Mouse (Mus musculus) neural tube, embryonic 15.5 days (tissue): ENCODE data around the gene Sdk1. TPM values are rescaled to one million over a fixed set of nuclear protein-coding genes. Genes with fewer than 3 reads are reported as not detected.
A peak's percentile ranks its signal among the peaks of the same experiment; 100 is the strongest.

ENCODE experiments used
- ATAC-seq: fragments of 200-750 bp; cut with Nextera tagmentation; 2 replicates; pipeline ENCODE4 v1.8.0; 2017; ENCODE audit warnings: mild to moderate bottlenecking, moderate TSS enrichment, moderate library complexity; ENCODE audit not compliant: low FRiP score
- H3K27ac ChIP-seq: fragments of 300-500 bp; sonication (generic); replicated peaks from 2 replicates; pipeline ENCODE4 v1.5.1; 2015; ENCODE audit warnings: mild to moderate bottlenecking, inconsistent platforms
- H3K27me3 ChIP-seq: fragments of 300-500 bp; sonication (generic); replicated peaks from 2 replicates; pipeline ENCODE4 v1.6.1; 2015; ENCODE audit warnings: inconsistent platforms
- H3K36me3 ChIP-seq: fragments of 300-500 bp; sonication (generic); 2 replicates; pipeline ENCODE4 v1.6.1; 2015; ENCODE audit warnings: inconsistent platforms
- H3K4me1 ChIP-seq: fragments of 300-500 bp; sonication (generic); 2 replicates; pipeline ENCODE4 v1.6.1; 2015; ENCODE audit warnings: inconsistent platforms
- H3K4me2 ChIP-seq: fragments of 300-500 bp; sonication (generic); 2 replicates; pipeline ENCODE4 v1.6.1; 2015; ENCODE audit warnings: inconsistent platforms, mild to moderate bottlenecking, moderate library complexity
- H3K4me3 ChIP-seq: fragments of 300-500 bp; sonication (generic); replicated peaks from 2 replicates; pipeline ENCODE4 v1.5.1; 2015; ENCODE audit warnings: mild to moderate bottlenecking, inconsistent platforms
- H3K9ac ChIP-seq: fragments of 300-500 bp; sonication (generic); replicated peaks from 2 replicates; pipeline ENCODE4 v1.6.1; 2015; ENCODE audit warnings: mild to moderate bottlenecking, inconsistent platforms
- H3K9me3 ChIP-seq: fragments of 300-500 bp; sonication (generic); replicated peaks from 2 replicates; pipeline ENCODE4 v1.6.1; 2016; ENCODE audit warnings: inconsistent platforms
- WGBS: fragments of 180-500 bp; shearing (Covaris S2); methylation state at CpG from one replicate; pipeline ENCODE4 v1.1.7; 2015; ENCODE audit warnings: mixed read lengths; 5-methylcytosine and 5-hydroxymethylcytosine counted together
- polyA plus RNA-seq: library from polyadenylated mRNA; unstranded; fragments of >200 nt; fragmentation: Nextera tagmentation; extraction: Ambion mirVana; gene quantifications from 2 replicates; pipeline ENCODE4 v1.2.1, GENCODE M21; 2015

The Sdk1 gene
- polyA plus RNA-seq, 1 experiment from 2014 or later, result 2.7 TPM

- H3K36me3 ChIP-seq, result no peaks in the 10 kb centered on the region
- H3K27ac ChIP-seq, result peak overlapping the region; percentile 7
- H3K4me2 ChIP-seq, result no peak overlapping the region
- H3K4me1 ChIP-seq, result peaks cover 8% of the 10 kb centered on the region; the same call in 1 of the 2 replicates
- whole genome bisulfite sequencing, result 39% methylated on average over 18 of the region's 18 CpGs
- no peaks in the 10 kb centered on the region for H3K9me3 ChIP-seq
- no peaks in the 10 kb centered on the region for H3K27me3 ChIP-seq
- ATAC-seq, result peak; percentile 45; the same call in 1 of the 2 replicates
- no peak overlapping the region for H3K4me3 ChIP-seq
- no peak overlapping the region for H3K9ac ChIP-seq
Observed at GRCm38 (mm10) chr5:142228957-142229810, 987.9 kb downstream of the Sdk1 start.

GRCm38 (mm10) chr5:142229811-142230205 is 988.5 kb downstream of the Sdk1 start:
- H3K27ac ChIP-seq, result peak overlapping the region; percentile 7
- no peaks in the 10 kb centered on the region for H3K9me3 ChIP-seq
- H3K9ac ChIP-seq, result no peak overlapping the region
- no peak overlapping the region for H3K4me2 ChIP-seq
- H3K27me3 ChIP-seq, result no peaks in the 10 kb centered on the region
- no peaks in the 10 kb centered on the region for H3K36me3 ChIP-seq
- ATAC-seq, result no peak
- H3K4me1 ChIP-seq, result peaks cover 8% of the 10 kb centered on the region; the same call in 1 of the 2 replicates
- 81% methylated on average over 8 of the region's 8 CpGs for WGBS
- no peak overlapping the region for H3K4me3 ChIP-seq

- no peak overlapping the region for H3K27ac ChIP-seq
- peaks cover 14% of the 10 kb centered on the region for H3K4me1 ChIP-seq
- no peaks in the 10 kb centered on the region for H3K27me3 ChIP-seq
- 96% methylated on average over 6 of the region's 6 CpGs for WGBS
- H3K9me3 ChIP-seq, result no peaks in the 10 kb centered on the region
- H3K36me3 ChIP-seq, result no peaks in the 10 kb centered on the region
- H3K9ac ChIP-seq, result no peak overlapping the region
- ATAC-seq, result no peak
- H3K4me2 ChIP-seq, result no peak overlapping the region
- no peak overlapping the region for H3K4me3 ChIP-seq
Observed at GRCm38 (mm10) chr5:142240288-142240687, 999.0 kb downstream of the Sdk1 start.

GRCm38 (mm10) chr5:142242597-142242996 is 1001.3 kb downstream of the Sdk1 start:
- Histone ChIP-seq H3K4me1 (peaks cover 13% of the 10 kb centered on the region), H3K36me3 (no peaks in the 10 kb centered on the region), H3K27me3 (no peaks in the 10 kb centered on the region), H3K4me3 (no peak overlapping the region), H3K9me3 (peaks cover 3% of the 10 kb centered on the region; the same call in 1 of the 2 replicates), H3K27ac (no peak overlapping the region), H3K4me2 (no peak overlapping the region), H3K9ac (no peak overlapping the region)
- ATAC-seq, result no peak
- 49% methylated on average over 3 of the region's 3 CpGs for WGBS

- 80% methylated on average over 2 of the region's 2 CpGs for WGBS
- peaks cover 8% of the 10 kb centered on the region for H3K4me1 ChIP-seq
- no peaks in the 10 kb centered on the region for H3K27me3 ChIP-seq
- no peaks in the 10 kb centered on the region for H3K36me3 ChIP-seq
- peaks cover 3% of the 10 kb centered on the region; the same call in 1 of the 2 replicates for H3K9me3 ChIP-seq
- H3K4me2 ChIP-seq, result no peak overlapping the region
- no peak overlapping the region for H3K27ac ChIP-seq
- no peak overlapping the region for H3K9ac ChIP-seq
- no peak for ATAC-seq
- H3K4me3 ChIP-seq, result no peak overlapping the region
Observed at GRCm38 (mm10) chr5:142243069-142243468, 1001.8 kb downstream of the Sdk1 start.

GRCm38 (mm10) chr5:142256231-142256630 is 1014.9 kb downstream of the Sdk1 start:
- Histone ChIP-seq H3K4me1 (0 out of 2 replicates have a peak, but pooled peaks cover 3% of the 10 kb centered on the region), H3K9ac (no peak overlapping the region), H3K4me3 (no peak overlapping the region), H3K27me3 (no peaks in the 10 kb centered on the region), H3K36me3 (no peaks in the 10 kb centered on the region), H3K9me3 (no peaks in the 10 kb centered on the region), H3K4me2 (no peak overlapping the region), H3K27ac (no peak overlapping the region)
- 59% methylated on average over 6 of the region's 6 CpGs for WGBS
- ATAC-seq, result no peak

- no peaks in the 10 kb centered on the region for H3K36me3 ChIP-seq
- no peak for ATAC-seq
- H3K4me3 ChIP-seq, result no peak overlapping the region
- no peaks in the 10 kb centered on the region for H3K27me3 ChIP-seq
- H3K27ac ChIP-seq, result no peak overlapping the region
- no peaks in the 10 kb centered on the region for H3K9me3 ChIP-seq
- H3K9ac ChIP-seq, result no peak overlapping the region
- 0 out of 2 replicates have a peak, but pooled peaks cover 3% of the 10 kb centered on the region for H3K4me1 ChIP-seq
- WGBS, result 86% methylated on average over 7 of the region's 7 CpGs
- no peak overlapping the region for H3K4me2 ChIP-seq
Observed at GRCm38 (mm10) chr5:142258716-142259115, 1017.4 kb downstream of the Sdk1 start.

GRCm38 (mm10) chr5:142262060-142262459 is 1020.8 kb downstream of the Sdk1 start:
- H3K27me3 ChIP-seq, result no peaks in the 10 kb centered on the region
- no peak overlapping the region for H3K27ac ChIP-seq
- H3K4me1 ChIP-seq, result no peaks in the 10 kb centered on the region
- no peaks in the 10 kb centered on the region for H3K36me3 ChIP-seq
- ATAC-seq, result no peak
- no peak overlapping the region for H3K4me3 ChIP-seq
- H3K9me3 ChIP-seq, result no peaks in the 10 kb centered on the region
- H3K4me2 ChIP-seq, result no peak overlapping the region
- no peak overlapping the region for H3K9ac ChIP-seq
- 37% methylated on average over 6 of the region's 6 CpGs for WGBS

Other genes with a start within 250 kb of the Sdk1 start
- 0.26 and 0.84 TPM in 2 replicates for gene Card11, start 240.9 kb upstream of the Sdk1 start, polyA plus RNA-seq